Mouse (Mus musculus): ENCODE measurements around the gene Tlr4. TPM values are rescaled to one million over a fixed set of nuclear protein-coding genes. Genes with fewer than 3 reads are reported as not detected.

Gene Tlr4
- polyA plus RNA-seq (2015; fragmentation: Nextera tagmentation; extraction: Ambion mirVana), result 2.0 and 2.3 TPM in 2 replicates

GRCm38 (mm10) chr4:66827463-66828162, at the start of gene Tlr4:
Gene Tlr4 (plus strand): TSS chr4:66827584.
- WGBS (ENCODE audit: insufficient replicate concordance), result 20% methylated on average over 11 of the region's 11 CpGs
- DNase-seq (peak; percentile 44), ATAC-seq (peak; percentile 81)
- H3K9ac ChIP-seq (replicated peaks), result peak within 1 kb of the TSS; percentile 46; the same call in 1 of the 2 replicates
- H3K27ac ChIP-seq (ENCODE audit: low read depth), result peak within 1 kb of the TSS; percentile 85
- no peaks in the 10 kb centered on the region for H3K36me3 ChIP-seq (replicated peaks; ENCODE audit: insufficient read depth, low read length)
- H3K27me3 ChIP-seq (ENCODE audit: insufficient read depth, low read length), result no peaks in the 10 kb centered on the region
- H3K4me3 ChIP-seq (ENCODE audit: low read depth, low read length), result peak within 1 kb of the TSS; percentile 42
- peak within 1 kb of the TSS; percentile 59 for H3K4me2 ChIP-seq (ENCODE audit: low read depth, low read length)
- H3K9me3 ChIP-seq (ENCODE audit: low read length), result no peaks in the 10 kb centered on the region
- no peaks in the 10 kb centered on the region for H3K4me1 ChIP-seq (ENCODE audit: insufficient read depth)
- no peak for TF ChIP-seq CTCF (IDR thresholded peaks at IDR 0.05; ENCODE audit: low read depth)
- no peak for TF ChIP-seq EP300 (IDR thresholded peaks at IDR 0.05; ENCODE audit: low read depth)

DNA sequence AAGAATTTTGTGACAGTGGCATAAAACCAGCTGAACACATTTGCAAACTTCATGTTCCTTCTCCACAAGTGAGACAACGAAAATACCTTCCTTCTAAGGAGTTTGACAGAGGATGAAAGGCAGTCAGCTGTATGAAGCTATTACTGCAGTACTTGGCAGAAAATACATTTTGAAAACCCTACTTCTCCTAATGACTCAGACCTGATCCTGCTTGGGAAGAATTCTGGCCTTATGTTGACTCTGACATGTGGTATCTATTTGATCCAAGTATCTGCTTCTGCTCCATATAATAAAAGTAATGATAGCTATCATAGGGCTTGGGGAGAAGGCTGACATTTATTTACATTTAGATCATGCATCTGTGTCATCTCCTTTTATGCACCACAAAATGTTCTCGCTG, 33.1 kb upstream of the Tlr4 start:
- no peak overlapping the region for H3K4me2 ChIP-seq (ENCODE audit: low read depth, low read length)
- no peaks in the 10 kb centered on the region for H3K4me1 ChIP-seq (ENCODE audit: insufficient read depth)
- H3K4me3 ChIP-seq (ENCODE audit: low read depth, low read length), result no peak overlapping the region
- no peak overlapping the region for H3K9ac ChIP-seq (replicated peaks)
- no peaks in the 10 kb centered on the region for H3K36me3 ChIP-seq (replicated peaks; ENCODE audit: insufficient read depth, low read length)
- WGBS (ENCODE audit: insufficient replicate concordance), result 70% methylated on average over 2 of the region's 2 CpGs
- no peaks in the 10 kb centered on the region for H3K9me3 ChIP-seq (ENCODE audit: low read length)
- DNase-seq (no peak), ATAC-seq (no peak)
- no peaks in the 10 kb centered on the region for H3K27me3 ChIP-seq (ENCODE audit: insufficient read depth, low read length)
- TF ChIP-seq CTCF (IDR thresholded peaks at IDR 0.05; ENCODE audit: low read depth), result no peak
- no peak for TF ChIP-seq EP300 (IDR thresholded peaks at IDR 0.05; ENCODE audit: low read depth)
- H3K27ac ChIP-seq (ENCODE audit: low read depth), result no peak overlapping the region

DNA sequence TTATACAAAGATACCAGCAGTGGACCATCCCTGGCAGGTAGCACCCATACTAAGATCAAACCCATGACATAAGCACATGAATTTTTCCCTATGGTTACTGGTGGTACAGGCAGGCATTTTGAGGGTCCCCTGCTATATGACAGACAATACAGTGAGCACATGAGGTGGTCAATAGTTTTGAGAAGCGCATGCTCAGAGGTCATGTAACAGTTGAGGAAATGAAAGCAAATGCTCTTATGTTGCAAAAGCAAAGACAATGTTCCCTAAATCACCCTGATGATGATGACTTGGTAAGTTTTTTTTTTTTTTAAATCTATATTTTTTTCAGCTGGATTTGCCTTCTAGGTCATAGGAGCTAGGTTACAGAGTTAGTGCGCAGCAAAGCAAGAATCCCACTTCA, 30.7 kb upstream of the Tlr4 start:
- no peak for TF ChIP-seq EP300 (IDR thresholded peaks at IDR 0.05; ENCODE audit: low read depth)
- no peak for TF ChIP-seq CTCF (IDR thresholded peaks at IDR 0.05; ENCODE audit: low read depth)

DNA sequence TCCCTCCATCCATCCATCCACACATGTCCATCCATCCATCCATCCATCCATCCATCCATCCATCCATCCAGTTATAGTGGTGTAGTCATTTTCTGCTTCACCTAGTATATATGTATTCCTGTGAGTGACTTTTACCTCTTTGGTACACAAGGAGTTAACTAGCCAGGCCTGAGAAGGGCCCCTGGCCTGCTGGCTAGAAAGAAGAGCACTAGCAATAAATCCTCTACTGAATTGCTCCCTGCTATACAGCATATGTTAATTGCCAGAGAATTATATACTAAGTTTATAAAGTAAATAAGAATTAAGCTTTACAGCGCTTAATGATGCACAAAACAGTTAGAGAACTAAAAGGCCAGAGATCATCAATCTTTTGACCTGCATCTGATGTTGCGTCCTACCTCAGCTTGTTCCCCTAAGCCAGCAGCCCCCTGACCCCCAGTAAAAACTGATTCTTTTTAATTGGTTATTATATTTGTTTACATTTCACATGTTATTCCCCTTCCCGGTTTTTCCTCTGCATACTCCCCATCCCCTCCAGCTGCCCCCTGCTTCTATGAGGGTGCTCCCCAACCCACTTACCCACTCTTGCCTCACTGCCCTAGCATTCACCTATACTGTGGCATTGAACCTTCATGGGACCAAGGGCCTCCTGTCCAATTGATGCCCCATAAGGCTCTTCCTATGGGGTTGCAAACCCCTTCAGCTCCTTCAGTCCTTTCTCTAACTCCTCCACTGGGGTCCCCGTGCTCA, 22.7 kb upstream of the Tlr4 start:
- Histone ChIP-seq H3K36me3 (replicated peaks; ENCODE audit: insufficient read depth, low read length) (no peaks in the 10 kb centered on the region), H3K9me3 (ENCODE audit: low read length) (no peaks in the 10 kb centered on the region), H3K4me2 (ENCODE audit: low read depth, low read length) (no peak overlapping the region), H3K27me3 (ENCODE audit: insufficient read depth, low read length) (no peaks in the 10 kb centered on the region), H3K9ac (replicated peaks) (no peak overlapping the region), H3K4me1 (ENCODE audit: insufficient read depth) (no peaks in the 10 kb centered on the region), H3K4me3 (ENCODE audit: low read depth, low read length) (no peak overlapping the region), H3K27ac (ENCODE audit: low read depth) (no peak overlapping the region)
- TF ChIP-seq EP300 (IDR thresholded peaks at IDR 0.05; ENCODE audit: low read depth) (no peak), CTCF (IDR thresholded peaks at IDR 0.05; ENCODE audit: low read depth) (no peak)
- no peak for ATAC-seq
- no peak for DNase-seq
- 65% methylated on average over 4 of the region's 4 CpGs for WGBS (ENCODE audit: insufficient replicate concordance)

More for the DNA sequence above, 30.7 kb upstream of the Tlr4 start:
- ATAC-seq (no peak), DNase-seq (no peak)
- no peaks in the 10 kb centered on the region for H3K36me3 ChIP-seq (replicated peaks; ENCODE audit: insufficient read depth, low read length)
- H3K27ac ChIP-seq (ENCODE audit: low read depth), result no peak overlapping the region
- no peak overlapping the region for H3K4me3 ChIP-seq (ENCODE audit: low read depth, low read length)
- WGBS (ENCODE audit: insufficient replicate concordance), result 82% methylated on average over 2 of the region's 2 CpGs
- H3K9me3 ChIP-seq (ENCODE audit: low read length), result no peaks in the 10 kb centered on the region
- no peaks in the 10 kb centered on the region for H3K4me1 ChIP-seq (ENCODE audit: insufficient read depth)
- H3K27me3 ChIP-seq (ENCODE audit: insufficient read depth, low read length), result no peaks in the 10 kb centered on the region
- H3K9ac ChIP-seq (replicated peaks), result no peak overlapping the region
- no peak overlapping the region for H3K4me2 ChIP-seq (ENCODE audit: low read depth, low read length)

DNA sequence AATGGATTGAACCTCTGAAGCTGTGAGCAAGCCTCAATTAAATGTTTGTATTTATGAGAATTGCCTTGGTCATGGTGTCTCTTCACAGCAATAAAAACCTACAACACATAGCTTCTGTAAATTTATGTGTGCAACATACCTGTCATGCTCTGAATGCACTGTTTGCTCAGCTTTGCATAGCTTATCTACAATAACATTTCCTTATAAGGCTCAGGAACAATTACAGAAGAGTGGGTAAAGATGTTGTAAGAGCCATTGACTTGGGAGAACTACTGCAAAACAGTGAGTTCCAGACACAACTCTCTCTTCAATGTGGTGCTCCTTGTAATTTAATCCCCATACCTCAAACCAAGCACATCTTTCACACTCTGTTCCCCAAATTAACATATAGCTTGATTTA, 21.6 kb upstream of the Tlr4 start:
- Histone ChIP-seq H3K36me3 (replicated peaks; ENCODE audit: insufficient read depth, low read length) (no peaks in the 10 kb centered on the region), H3K4me1 (ENCODE audit: insufficient read depth) (no peaks in the 10 kb centered on the region), H3K27me3 (ENCODE audit: insufficient read depth, low read length) (no peaks in the 10 kb centered on the region), H3K27ac (ENCODE audit: low read depth) (no peak overlapping the region), H3K9ac (replicated peaks) (no peak overlapping the region), H3K4me3 (ENCODE audit: low read depth, low read length) (no peak overlapping the region), H3K4me2 (ENCODE audit: low read depth, low read length) (no peak overlapping the region), H3K9me3 (ENCODE audit: low read length) (no peaks in the 10 kb centered on the region)
- TF ChIP-seq CTCF (IDR thresholded peaks at IDR 0.05; ENCODE audit: low read depth), result no peak
- no peak for TF ChIP-seq EP300 (IDR thresholded peaks at IDR 0.05; ENCODE audit: low read depth)
- ATAC-seq (no peak), DNase-seq (no peak)

DNA sequence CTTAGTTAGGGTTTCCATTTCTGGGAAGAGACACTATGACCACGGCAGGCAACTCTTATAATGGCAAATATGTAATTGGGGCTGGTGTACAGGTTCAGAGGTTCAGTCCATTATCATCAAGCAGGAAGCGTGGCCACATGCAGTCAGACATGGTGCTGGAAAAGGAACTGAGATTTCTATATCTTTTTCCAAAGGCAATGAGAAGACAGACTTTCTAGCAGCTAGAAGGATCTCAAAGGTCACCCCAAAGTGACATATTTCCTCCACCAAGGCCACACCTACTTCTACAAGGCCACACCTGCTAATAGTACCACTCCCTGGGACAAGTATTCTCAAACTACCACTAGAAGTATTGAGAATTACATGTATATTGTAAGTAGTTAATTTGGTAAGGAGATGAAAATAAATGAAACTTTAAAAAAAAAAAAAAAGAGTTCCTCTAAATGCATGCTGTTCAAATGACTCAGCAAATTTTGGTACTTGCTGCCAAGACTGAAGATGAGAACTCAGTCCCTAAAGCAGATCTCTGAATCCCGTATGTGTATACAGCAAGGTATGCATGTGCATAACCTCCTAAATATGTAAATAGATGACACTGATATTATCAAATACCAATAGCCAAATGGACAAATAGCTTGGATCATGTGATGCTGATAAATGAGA, 10.9 kb upstream of the Tlr4 start:
- no peaks in the 10 kb centered on the region for H3K36me3 ChIP-seq (replicated peaks; ENCODE audit: insufficient read depth, low read length)
- ATAC-seq, result no peak
- TF ChIP-seq EP300 (IDR thresholded peaks at IDR 0.05; ENCODE audit: low read depth), result no peak
- no peak for TF ChIP-seq CTCF (IDR thresholded peaks at IDR 0.05; ENCODE audit: low read depth)

More for the DNA sequence above, 10.9 kb upstream of the Tlr4 start:
- Histone ChIP-seq H3K27ac (ENCODE audit: low read depth) (no peak overlapping the region), H3K4me1 (ENCODE audit: insufficient read depth) (no peaks in the 10 kb centered on the region), H3K27me3 (ENCODE audit: insufficient read depth, low read length) (no peaks in the 10 kb centered on the region), H3K9ac (replicated peaks) (no peak overlapping the region), H3K4me3 (ENCODE audit: low read depth, low read length) (no peak overlapping the region), H3K9me3 (ENCODE audit: low read length) (no peaks in the 10 kb centered on the region), H3K4me2 (ENCODE audit: low read depth, low read length) (no peak overlapping the region)
- WGBS (ENCODE audit: insufficient replicate concordance), result 59% methylated on average over 3 of the region's 3 CpGs
- no peak for DNase-seq
